Comparison of ENCODE assay signal across 8 mouse cellular contexts in genomic region chr6:116056676-116057264, GRCm38 (mm10).
A peak's percentile ranks its signal among the peaks of the same experiment; 100 is the strongest.
DNase-seq lines count a peak whose midpoint lies in the region; ATAC-seq and TF ChIP-seq lines count a peak whose summit lies in the region.
"Had no signal": no experiment of that assay in that cellular context is flagged by ENCODE, and none has a peak within 500 bp of the region (broad histone marks: within the 10 kb centered on the region; RNA-seq: fewer than 3 reads in every experiment).

No protein-coding gene starts in this region.

- peaks cover 9% of the 10 kb centered on the region for H3K4me1 ChIP-seq in forebrain, postnatal 0 days (ENCODE audit: insufficient read depth)
- peaks cover 22% of the 10 kb centered on the region for H3K4me1 ChIP-seq in midbrain, embryonic 10.5 days

- peak; percentile 87 for ATAC-seq in forebrain, postnatal 0 days

- H3K9me3 ChIP-seq in forebrain, postnatal 0 days (ENCODE audit: low read length) = no peaks in the 10 kb centered on the region
- H3K9me3 ChIP-seq in midbrain, embryonic 10.5 days (replicated peaks) = no peaks in the 10 kb centered on the region
- H3K9me3 ChIP-seq: liver, embryonic 15.5 days had no signal

- peak overlapping the region; percentile 52 for H3K9ac ChIP-seq in forebrain, postnatal 0 days
- H3K9ac ChIP-seq: liver, embryonic 15.5 days had no signal

- H3K27ac ChIP-seq in forebrain, postnatal 0 days (ENCODE audit: low read depth, low read length) = peak overlapping the region; percentile 89
- peak overlapping the region; percentile 61 for H3K27ac ChIP-seq in midbrain, embryonic 10.5 days (replicated peaks)
- H3K27ac ChIP-seq: liver, embryonic 15.5 days had no signal

- 4% methylated on average over 13 of the region's 13 CpGs for WGBS in forebrain, postnatal 0 days
- 15% methylated on average over 13 of the region's 13 CpGs for WGBS in midbrain, embryonic 10.5 days

- DNase-seq in WW6 (ENCODE audit: low read depth, low spot score) = peak; percentile 43
- peak; percentile 65 to 79 for DNase-seq in cerebellum, adult 18-20 months
- peak; percentile 85 for DNase-seq in forebrain, postnatal 0 days
- DNase-seq in kidney, postnatal 14 days = peak; percentile 48
- DNase-seq in midbrain, embryonic 10.5 days (ENCODE audit: low spot score) = peak; percentile 43
- peak; percentile 22 for DNase-seq in yolk sac, embryonic 10.5 days (ENCODE audit: low spot score)
- no peak for DNase-seq in spleen, postnatal 10 days (ENCODE audit: low spot score in 2 of 2)

- peak overlapping the region; percentile 42 for H3K4me3 ChIP-seq in forebrain, postnatal 0 days (ENCODE audit: low read depth, low read length)
- H3K4me3 ChIP-seq in midbrain, embryonic 10.5 days = peak overlapping the region; percentile 28
- H3K4me3 ChIP-seq: liver, embryonic 15.5 days had no signal

- TF ChIP-seq CTCF in forebrain, postnatal 0 days (IDR thresholded peaks at IDR 0.05; ENCODE audit: low read depth) = peak; percentile 32

- no peaks in the 10 kb centered on the region for H3K27me3 ChIP-seq in forebrain, postnatal 0 days (ENCODE audit: insufficient read depth, low read length)
- H3K27me3 ChIP-seq in midbrain, embryonic 10.5 days (ENCODE audit: low read depth, poor library complexity, severe bottlenecking) = no peaks in the 10 kb centered on the region
- H3K27me3 ChIP-seq: liver, embryonic 15.5 days had no signal

- H3K4me2 ChIP-seq in forebrain, postnatal 0 days (ENCODE audit: low read depth) = peak overlapping the region; percentile 53
- H3K4me2 ChIP-seq: liver, embryonic 15.5 days had no signal

- no peaks in the 10 kb centered on the region for H3K36me3 ChIP-seq in forebrain, postnatal 0 days (ENCODE audit: insufficient read depth)
- H3K36me3 ChIP-seq in midbrain, embryonic 10.5 days = no peaks in the 10 kb centered on the region
- H3K36me3 ChIP-seq: liver, embryonic 15.5 days had no signal

Comparison
In these comparisons a context has a peak if more than half of its experiments do, and no peak if none do; other contexts are left out.
1. DNase-seq: peak in WW6 (single experiment), cerebellum, adult 18-20 months (2 of 2), forebrain, postnatal 0 days (single experiment), kidney, postnatal 14 days (single experiment), midbrain, embryonic 10.5 days (single experiment) and yolk sac, embryonic 10.5 days (single experiment); none in spleen, postnatal 10 days (0 of 2).